Mouse (Mus musculus) brain, embryonic 14.5 days (tissue): Measurements from ENCODE around the gene Bach2.

Source experiments
- CTCF ChIP-seq: fragments of 200-500 bp; IDR thresholded peaks from 2 replicates; pipeline ENCODE4 v1.5.1; 2012; ENCODE audit warnings: inconsistent platforms, mild to moderate bottlenecking, moderate library complexity, borderline replicate concordance; ENCODE audit not compliant: insufficient read depth, insufficient read length; ENCODE audit errors: extremely low read depth
- POLR2A ChIP-seq: fragments of 200-500 bp; IDR thresholded peaks from 2 replicates; pipeline ENCODE4 v1.6.1; 2012; ENCODE audit warnings: mild to moderate bottlenecking, inconsistent platforms, borderline replicate concordance; ENCODE audit not compliant: poor library complexity, insufficient read depth, insufficient read length, severe bottlenecking; ENCODE audit errors: extremely low read depth

- TF ChIP-seq CTCF (no peak), POLR2A (no peak)
These were observed 298.4 kb downstream of the Bach2 start for GRCm38 (mm10) chr4:32536870-32537508.
